Mouse (Mus musculus) bone marrow macrophage, adult 2 months (primary cell): Measurements from ENCODE around the gene Ociad2.

ENCODE experiments used
- CTCF ChIP-seq: IDR thresholded peaks from 2 replicates; pipeline ENCODE4 v1.5.1; 2012; ENCODE audit warnings: low read depth, mild to moderate bottlenecking, low read length, moderate library complexity
- POLR2A ChIP-seq: IDR thresholded peaks from 2 replicates; pipeline ENCODE4 v1.6.1; 2012; ENCODE audit warnings: mild to moderate bottlenecking, low read depth, low read length, borderline replicate concordance

DNA sequence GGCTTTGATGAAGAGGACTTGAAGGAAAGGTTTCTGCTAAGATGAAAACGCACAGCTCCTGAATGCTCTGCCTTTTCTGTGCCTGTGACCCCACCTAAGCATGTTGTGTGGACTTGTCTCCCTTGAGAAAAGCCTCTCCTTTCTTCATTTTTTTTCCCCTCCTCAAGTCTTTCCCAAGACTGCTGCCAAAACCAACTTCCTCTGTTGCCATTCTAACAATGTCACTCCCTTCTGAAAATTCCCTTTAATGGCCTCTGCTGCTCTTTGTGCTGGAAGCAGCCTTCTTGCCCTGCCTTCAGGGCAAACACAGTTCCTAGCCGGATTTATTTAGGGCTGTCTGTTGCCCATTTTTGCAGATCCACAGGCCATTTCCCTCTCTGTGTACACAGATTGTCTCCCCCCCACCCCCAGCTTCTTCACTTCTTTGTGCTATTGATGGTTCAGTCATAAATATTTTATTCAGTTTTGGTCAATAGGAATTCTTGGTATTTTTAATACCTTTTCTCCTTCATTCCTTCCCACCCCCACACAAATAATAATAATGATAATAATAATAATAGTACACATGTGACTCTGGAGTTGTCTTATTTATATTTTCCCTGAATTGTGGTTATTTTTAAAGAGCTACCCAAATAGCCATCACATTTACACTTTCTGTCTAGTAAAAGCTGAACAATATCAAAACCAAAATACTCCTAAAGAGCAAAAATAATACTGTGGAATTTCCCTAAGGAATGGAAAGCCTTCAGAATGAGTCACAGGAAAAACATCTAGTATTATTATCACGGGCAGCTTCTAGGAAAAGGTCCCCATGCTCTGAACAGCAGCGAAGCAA is 60.9 kb downstream of the Ociad2 start:
- TF ChIP-seq POLR2A = no peak
- no peak for TF ChIP-seq CTCF
